Mouse (Mus musculus) midbrain, embryonic 10.5 days (tissue): ENCODE results near the gene Ifng. TPM values are rescaled to one million over a fixed set of nuclear protein-coding genes. Genes with fewer than 3 reads are reported as not detected.

ENCODE experiments used
- DNase-seq: peaks from one replicate; pipeline ENCODE4 v3.0.0-alpha.2; 2017; ENCODE audit warnings: low spot score
- H3K27ac ChIP-seq: fragments of 300-500 bp; sonication (generic); replicated peaks from 2 replicates; pipeline ENCODE4 v1.5.1; 2016; ENCODE audit warnings: mild to moderate bottlenecking
- H3K27me3 ChIP-seq: fragments of 300-500 bp; sonication (generic); 2 replicates; pipeline ENCODE4 v1.6.1; 2016; ENCODE audit warnings: low read depth, mild to moderate bottlenecking; ENCODE audit not compliant: poor library complexity, severe bottlenecking
- H3K36me3 ChIP-seq: fragments of 300-500 bp; sonication (generic); 2 replicates; pipeline ENCODE4 v1.6.1; 2016; ENCODE audit warnings: mild to moderate bottlenecking, moderate library complexity
- H3K4me1 ChIP-seq: fragments of 300-500 bp; sonication (generic); 2 replicates; pipeline ENCODE4 v1.6.1; 2016
- H3K4me3 ChIP-seq: fragments of 300-500 bp; sonication (generic); 2 replicates; pipeline ENCODE4 v1.5.1; 2016; ENCODE audit warnings: mild to moderate bottlenecking, moderate library complexity
- H3K9me3 ChIP-seq: fragments of 300-500 bp; sonication (generic); replicated peaks from 2 replicates; pipeline ENCODE4 v1.6.1; 2016; ENCODE audit warnings: mild to moderate bottlenecking
- WGBS: fragments of 180-500 bp; shearing (Covaris S2); methylation state at CpG from one replicate; pipeline ENCODE4 v1.1.7; 2016; 5-methylcytosine and 5-hydroxymethylcytosine counted together
- polyA plus RNA-seq: library from polyadenylated mRNA; unstranded; fragments of >200 nt; fragmentation: Nextera tagmentation; extraction: Ambion mirVana; gene quantifications from 2 replicates; pipeline ENCODE4 v1.2.1, GENCODE M21; 2016

Ifng gene
- not detected in 2 replicates for polyA plus RNA-seq

DNA sequence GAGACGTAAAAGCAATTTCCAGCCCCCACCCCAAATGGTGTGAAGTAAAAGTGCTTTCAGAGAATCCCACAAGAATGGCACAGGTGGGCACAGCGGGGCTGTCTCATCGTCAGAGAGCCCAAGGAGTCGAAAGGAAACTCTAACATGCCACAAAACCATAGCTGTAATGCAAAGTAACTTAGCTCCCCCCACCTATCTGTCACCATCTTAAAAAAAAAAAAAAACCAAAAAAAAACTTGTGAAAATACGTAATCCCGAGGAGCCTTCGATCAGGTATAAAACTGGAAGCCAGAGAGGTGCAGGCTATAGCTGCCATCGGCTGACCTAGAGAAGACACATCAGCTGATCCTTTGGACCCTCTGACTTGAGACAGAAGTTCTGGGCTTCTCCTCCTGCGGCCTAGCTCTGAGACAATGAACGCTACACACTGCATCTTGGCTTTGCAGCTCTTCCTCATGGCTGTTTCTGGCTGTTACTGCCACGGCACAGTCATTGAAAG, at the start of gene Ifng:
TSS of gene Ifng (plus strand) at position 305 of the 499 bp plus-strand sequence.
- H3K27me3 ChIP-seq = no peaks in the 10 kb centered on the region
- no peak for DNase-seq
- 91% methylated on average over 11 of the region's 11 CpGs for WGBS
- H3K36me3 ChIP-seq = no peaks in the 10 kb centered on the region
- no peak within 1 kb of the TSS for H3K27ac ChIP-seq
- no peaks in the 10 kb centered on the region for H3K4me1 ChIP-seq
- H3K9me3 ChIP-seq = no peaks in the 10 kb centered on the region
- H3K4me3 ChIP-seq = no peak within 1 kb of the TSS

DNA sequence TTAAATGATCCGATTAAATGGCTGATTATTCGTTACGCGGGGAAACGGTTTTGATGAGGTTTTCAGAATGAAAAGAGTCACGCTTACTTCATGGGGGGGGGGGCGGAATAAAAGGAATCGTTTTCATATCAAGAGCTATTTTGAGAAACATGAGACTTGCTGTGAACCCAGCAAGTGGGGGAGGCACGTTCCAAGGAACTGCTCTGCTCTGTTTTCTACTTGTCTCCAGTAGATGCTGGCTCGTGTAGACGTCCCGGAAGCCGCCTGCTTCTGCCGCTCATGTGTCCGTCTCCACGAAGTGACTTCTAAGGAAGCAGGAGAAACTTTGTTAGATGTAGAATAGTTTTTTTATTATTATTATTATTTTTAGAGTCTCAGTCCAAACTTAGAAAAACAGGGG, 40.9 kb upstream of the Ifng start:
- Histone ChIP-seq H3K4me1 (no peaks in the 10 kb centered on the region), H3K27ac (no peak overlapping the region), H3K9me3 (no peaks in the 10 kb centered on the region), H3K4me3 (no peak overlapping the region), H3K27me3 (no peaks in the 10 kb centered on the region), H3K36me3 (no peaks in the 10 kb centered on the region)
- no peak for DNase-seq
- WGBS = 92% methylated on average over 16 of the region's 16 CpGs

DNA sequence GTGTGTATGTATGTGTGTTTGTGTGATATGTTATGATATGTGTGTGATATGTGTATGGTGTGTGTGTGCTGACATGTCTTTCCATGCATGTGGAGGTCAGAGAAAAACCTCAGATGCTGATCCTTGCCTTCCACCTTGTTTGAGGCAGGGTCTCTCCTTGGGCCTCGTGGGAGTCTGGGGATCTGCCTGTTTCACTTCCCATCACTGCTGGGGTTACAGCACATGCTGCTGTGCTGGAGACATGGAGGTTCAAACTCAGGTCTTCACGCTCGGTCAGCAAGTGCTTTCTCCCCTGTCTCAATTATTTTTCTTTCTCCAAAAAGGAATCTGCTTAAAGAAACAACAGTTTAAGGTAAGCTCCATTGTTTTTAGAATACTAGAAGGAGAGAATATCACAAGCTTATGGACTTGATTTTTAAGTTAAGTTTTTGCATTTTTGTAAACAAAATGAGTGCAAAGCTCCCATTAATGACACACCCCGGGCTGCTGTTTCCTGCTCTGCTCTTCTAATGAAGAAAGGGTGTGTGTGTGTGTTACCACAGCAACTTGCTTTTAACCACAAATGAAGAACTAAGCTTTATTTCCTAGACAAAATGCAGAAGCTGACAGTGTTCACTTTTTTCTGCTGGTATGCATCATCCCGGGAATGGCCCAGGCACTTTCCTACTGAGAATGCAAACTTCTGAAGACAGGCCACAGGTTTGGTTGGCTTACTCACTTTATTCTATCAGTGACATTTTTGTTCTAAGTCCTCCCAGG, 34.2 kb upstream of the Ifng start:
- WGBS = 80% methylated on average over 5 of the region's 5 CpGs
- Histone ChIP-seq H3K27me3 (no peaks in the 10 kb centered on the region), H3K9me3 (no peaks in the 10 kb centered on the region), H3K4me1 (peaks cover 3% of the 10 kb centered on the region; the same call in 1 of the 2 replicates), H3K36me3 (no peaks in the 10 kb centered on the region), H3K4me3 (no peak overlapping the region), H3K27ac (no peak overlapping the region)
- no peak for DNase-seq

DNA sequence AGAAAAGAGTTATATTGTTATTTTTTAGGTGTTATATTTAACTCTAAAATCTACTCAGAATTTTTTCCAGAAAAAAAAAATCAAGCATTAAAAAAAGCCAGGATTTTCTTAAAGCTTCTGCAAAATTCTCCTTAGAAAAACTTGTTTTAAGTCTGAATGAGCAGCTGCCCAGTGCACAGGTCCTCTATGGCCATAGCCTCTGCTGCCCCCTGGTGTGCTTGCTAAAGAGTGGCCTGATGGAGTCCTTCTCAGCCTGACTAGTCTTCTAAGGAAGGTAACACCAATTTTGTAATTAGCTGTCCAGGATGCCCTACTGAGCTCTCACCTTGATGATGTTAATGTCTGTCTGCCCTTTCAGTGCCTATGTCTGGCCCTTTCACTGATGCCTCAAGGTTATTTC, 29.5 kb upstream of the Ifng start:
- no peak for DNase-seq
- H3K4me1 ChIP-seq = peaks cover 3% of the 10 kb centered on the region; the same call in 1 of the 2 replicates

DNA sequence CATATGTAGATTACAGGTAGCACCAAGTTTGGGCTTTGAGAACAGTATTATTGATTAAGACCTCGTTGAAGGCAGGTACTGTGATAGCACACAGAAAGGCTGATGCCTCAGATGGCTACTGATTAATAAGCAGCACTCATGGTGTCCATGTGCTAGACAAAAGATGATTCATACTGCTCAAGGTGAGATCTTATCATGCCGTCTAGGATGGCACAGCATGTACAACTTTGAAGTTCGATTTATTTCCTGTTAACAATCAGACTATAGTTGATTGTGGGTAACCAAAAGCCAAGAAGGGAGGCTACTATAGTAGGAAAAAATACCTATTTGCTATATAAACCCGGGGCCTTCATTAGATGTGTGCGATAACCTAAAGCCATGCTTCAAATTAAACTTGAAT, 28.1 kb upstream of the Ifng start:
- no peak overlapping the region for H3K4me3 ChIP-seq
- no peaks in the 10 kb centered on the region for H3K27me3 ChIP-seq
- DNase-seq = no peak
- no peaks in the 10 kb centered on the region for H3K36me3 ChIP-seq
- WGBS = 85% methylated on average over 5 of the region's 5 CpGs
- no peak overlapping the region for H3K27ac ChIP-seq
- peaks cover 3% of the 10 kb centered on the region; the same call in 1 of the 2 replicates for H3K4me1 ChIP-seq
- H3K9me3 ChIP-seq = no peaks in the 10 kb centered on the region

More for the DNA sequence above, 29.5 kb upstream of the Ifng start:
- Histone ChIP-seq H3K36me3 (no peaks in the 10 kb centered on the region), H3K27ac (no peak overlapping the region), H3K9me3 (no peaks in the 10 kb centered on the region), H3K4me3 (no peak overlapping the region), H3K27me3 (no peaks in the 10 kb centered on the region)

DNA sequence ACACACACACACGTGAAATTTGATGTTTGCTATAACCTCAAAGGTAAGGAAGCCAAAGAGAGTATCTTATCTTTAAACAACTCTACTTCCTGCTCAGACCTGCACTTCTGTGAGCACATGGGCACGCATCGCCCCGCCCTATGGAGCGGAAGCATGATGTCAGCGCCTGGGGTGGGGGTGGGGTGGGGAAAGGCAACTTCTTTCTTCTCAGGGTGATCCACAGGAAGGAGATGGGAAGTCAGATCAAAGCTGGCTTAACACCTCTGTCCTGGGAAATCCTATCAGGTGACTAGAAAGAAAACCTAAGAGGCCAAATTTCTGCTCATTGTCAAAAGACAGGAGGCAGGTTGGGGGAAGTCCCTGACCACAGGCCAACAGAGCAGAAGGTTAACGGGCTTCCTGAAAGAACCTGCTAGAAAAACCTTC, 21.8 kb upstream of the Ifng start:
- 87% methylated on average over 7 of the region's 7 CpGs for WGBS
- no peak overlapping the region for H3K27ac ChIP-seq
- DNase-seq = no peak
- no peaks in the 10 kb centered on the region for H3K27me3 ChIP-seq
- no peaks in the 10 kb centered on the region for H3K9me3 ChIP-seq
- no peak overlapping the region for H3K4me3 ChIP-seq
- no peaks in the 10 kb centered on the region for H3K36me3 ChIP-seq
- H3K4me1 ChIP-seq = no peaks in the 10 kb centered on the region

DNA sequence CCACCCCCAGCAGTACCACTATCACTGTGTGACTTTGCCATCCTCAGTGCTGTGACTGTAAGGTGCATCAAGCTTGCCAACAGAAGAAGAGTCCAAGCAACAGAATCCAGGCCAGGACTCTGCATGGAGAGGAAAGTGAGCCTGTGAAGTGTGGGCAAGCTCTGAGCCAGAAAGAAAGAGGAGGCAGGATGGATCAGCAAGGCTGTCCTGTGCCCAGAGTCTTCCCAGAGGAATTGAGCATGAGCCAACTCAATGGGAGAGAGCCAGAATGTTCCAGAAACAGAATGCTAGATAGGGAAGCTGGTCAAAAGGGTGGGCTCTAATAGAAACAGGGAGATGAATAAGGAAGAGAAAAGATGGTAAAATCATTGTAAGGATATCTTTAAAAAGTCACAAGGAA, 19.9 kb upstream of the Ifng start:
- Histone ChIP-seq H3K27me3 (no peaks in the 10 kb centered on the region), H3K36me3 (no peaks in the 10 kb centered on the region), H3K27ac (no peak overlapping the region)

DNA sequence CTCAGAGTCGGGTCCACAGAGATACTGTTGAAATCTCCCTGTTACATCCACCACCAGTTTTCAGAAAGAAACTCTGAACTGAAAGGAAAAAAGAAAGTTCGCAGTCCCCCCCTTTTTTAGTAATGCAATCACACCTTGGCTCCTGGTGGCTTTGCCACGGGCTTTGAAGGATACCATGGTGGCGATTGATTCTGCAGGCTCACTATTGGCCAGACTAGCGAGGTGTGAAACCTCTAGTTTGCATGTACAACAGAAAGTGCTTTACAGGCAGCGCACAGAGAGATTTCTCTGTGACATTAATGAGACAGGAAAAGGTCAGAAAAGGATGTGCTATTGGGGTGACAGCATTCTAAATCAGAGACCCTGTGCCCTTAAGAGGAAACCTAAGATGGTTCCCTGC, 5.3 kb upstream of the Ifng start:
- H3K9me3 ChIP-seq = no peaks in the 10 kb centered on the region
- 93% methylated on average over 6 of the region's 6 CpGs for WGBS
- H3K27me3 ChIP-seq = no peaks in the 10 kb centered on the region

More for the DNA sequence above, 19.9 kb upstream of the Ifng start:
- Histone ChIP-seq H3K4me1 (no peaks in the 10 kb centered on the region), H3K9me3 (no peaks in the 10 kb centered on the region), H3K4me3 (no peak overlapping the region)
- DNase-seq = no peak

DNA sequence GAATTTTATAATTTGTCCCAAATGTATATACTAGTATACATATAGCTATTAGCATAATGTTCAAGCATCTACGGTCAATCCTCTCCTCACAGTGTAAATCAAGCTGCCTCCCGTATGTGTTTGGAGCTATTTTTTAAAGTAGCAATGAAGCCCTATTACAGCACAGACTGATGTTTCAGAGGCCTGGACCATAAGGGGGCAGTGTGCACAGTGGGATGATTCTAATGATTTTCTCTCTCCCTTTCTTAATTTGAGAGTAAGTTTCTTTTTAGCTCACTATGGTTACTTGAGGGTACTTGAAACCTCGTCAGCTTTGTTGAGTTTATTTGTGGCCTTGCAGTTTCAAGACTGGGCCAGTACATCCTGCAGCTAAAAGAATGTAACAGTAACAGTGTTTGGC, 1.1 kb downstream of the Ifng start:
- H3K27ac ChIP-seq = no peak overlapping the region
- no peaks in the 10 kb centered on the region for H3K4me1 ChIP-seq
- WGBS = 87% methylated on average over 3 of the region's 3 CpGs
- no peak for DNase-seq
- no peaks in the 10 kb centered on the region for H3K27me3 ChIP-seq
- H3K4me3 ChIP-seq = no peak overlapping the region
- no peaks in the 10 kb centered on the region for H3K36me3 ChIP-seq
- H3K9me3 ChIP-seq = no peaks in the 10 kb centered on the region

More for the DNA sequence above, 5.3 kb upstream of the Ifng start:
- H3K4me1 ChIP-seq = no peaks in the 10 kb centered on the region
- H3K4me3 ChIP-seq = no peak overlapping the region
- H3K27ac ChIP-seq = no peak overlapping the region
- no peaks in the 10 kb centered on the region for H3K36me3 ChIP-seq
- no peak for DNase-seq

DNA sequence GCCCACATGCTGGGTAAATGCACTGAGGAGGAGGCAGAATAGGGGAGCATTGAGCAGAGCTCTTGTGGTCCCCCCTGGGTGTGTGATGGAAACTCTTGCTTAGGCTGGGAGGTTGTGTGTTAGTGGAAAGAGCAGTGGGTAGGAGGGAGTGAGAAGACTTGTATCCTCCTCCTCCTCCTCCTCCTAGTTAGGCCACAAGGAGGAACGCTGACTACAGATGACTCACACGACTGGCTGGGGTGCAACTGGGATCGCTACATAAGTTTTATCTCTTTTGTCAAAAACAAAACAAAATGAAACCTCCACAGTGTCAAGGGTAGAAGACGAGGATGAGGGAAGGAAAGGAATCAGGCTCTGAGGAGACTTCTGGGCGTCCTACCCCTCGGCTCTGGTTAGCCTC, 2.2 kb downstream of the Ifng start:
- Histone ChIP-seq H3K36me3 (no peaks in the 10 kb centered on the region), H3K9me3 (no peaks in the 10 kb centered on the region), H3K27ac (no peak overlapping the region), H3K27me3 (no peaks in the 10 kb centered on the region), H3K4me3 (no peak overlapping the region), H3K4me1 (no peaks in the 10 kb centered on the region)
- WGBS = 89% methylated on average over 6 of the region's 6 CpGs
- no peak for DNase-seq

DNA sequence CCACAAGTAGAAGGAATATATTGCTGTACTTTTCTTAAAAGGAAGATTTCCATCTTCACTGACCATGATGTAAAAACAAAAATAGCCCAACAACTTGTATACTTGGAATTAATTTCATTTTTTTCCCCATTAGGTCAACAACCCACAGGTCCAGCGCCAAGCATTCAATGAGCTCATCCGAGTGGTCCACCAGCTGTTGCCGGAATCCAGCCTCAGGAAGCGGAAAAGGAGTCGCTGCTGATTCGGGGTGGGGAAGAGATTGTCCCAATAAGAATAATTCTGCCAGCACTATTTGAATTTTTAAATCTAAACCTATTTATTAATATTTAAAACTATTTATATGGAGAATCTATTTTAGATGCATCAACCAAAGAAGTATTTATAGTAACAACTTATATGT, 4.2 kb downstream of the Ifng start:
- no peak overlapping the region for H3K4me3 ChIP-seq
- no peak for DNase-seq
- WGBS = 92% methylated on average over 6 of the region's 6 CpGs
- H3K4me1 ChIP-seq = no peaks in the 10 kb centered on the region
- H3K36me3 ChIP-seq = no peaks in the 10 kb centered on the region
- H3K27ac ChIP-seq = no peak overlapping the region
- H3K9me3 ChIP-seq = no peaks in the 10 kb centered on the region
- no peaks in the 10 kb centered on the region for H3K27me3 ChIP-seq

DNA sequence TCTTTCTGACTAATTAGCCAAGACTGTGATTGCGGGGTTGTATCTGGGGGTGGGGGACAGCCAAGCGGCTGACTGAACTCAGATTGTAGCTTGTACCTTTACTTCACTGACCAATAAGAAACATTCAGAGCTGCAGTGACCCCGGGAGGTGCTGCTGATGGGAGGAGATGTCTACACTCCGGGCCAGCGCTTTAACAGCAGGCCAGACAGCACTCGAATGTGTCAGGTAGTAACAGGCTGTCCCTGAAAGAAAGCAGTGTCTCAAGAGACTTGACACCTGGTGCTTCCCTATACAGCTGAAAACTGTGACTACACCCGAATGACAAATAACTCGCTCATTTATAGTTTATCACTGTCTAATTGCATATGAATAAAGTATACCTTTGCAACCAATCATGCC, 4.7 kb downstream of the Ifng start:
- WGBS = 87% methylated on average over 8 of the region's 8 CpGs
- Histone ChIP-seq H3K27ac (no peak overlapping the region), H3K4me1 (no peaks in the 10 kb centered on the region), H3K9me3 (no peaks in the 10 kb centered on the region), H3K36me3 (no peaks in the 10 kb centered on the region), H3K27me3 (no peaks in the 10 kb centered on the region), H3K4me3 (no peak overlapping the region)
- no peak for DNase-seq

DNA sequence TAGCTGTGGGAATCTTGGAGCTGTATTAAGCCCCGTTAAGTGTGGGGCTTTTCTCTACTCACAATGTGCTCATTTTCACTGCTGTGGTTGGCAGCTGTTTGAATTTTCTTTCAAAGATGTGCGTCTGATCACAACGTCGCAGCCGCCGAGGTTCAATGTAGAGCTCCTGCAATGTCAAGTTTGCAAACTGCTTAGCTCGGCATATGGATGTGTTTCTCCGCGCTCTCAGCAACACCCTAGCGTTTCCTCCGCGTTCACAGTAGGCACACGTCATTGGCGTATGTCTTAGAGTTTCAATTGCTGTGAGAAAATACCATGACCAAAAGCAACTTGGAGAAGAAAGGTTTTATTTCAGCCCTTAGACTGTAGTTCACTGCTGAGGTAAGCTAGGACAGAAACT, 5.1 kb downstream of the Ifng start:
- H3K27ac ChIP-seq = no peak overlapping the region
- no peaks in the 10 kb centered on the region for H3K36me3 ChIP-seq

More for the DNA sequence above, 5.1 kb downstream of the Ifng start:
- Histone ChIP-seq H3K9me3 (no peaks in the 10 kb centered on the region), H3K27me3 (no peaks in the 10 kb centered on the region), H3K4me3 (no peak overlapping the region), H3K4me1 (no peaks in the 10 kb centered on the region)
- DNase-seq = no peak
- 91% methylated on average over 14 of the region's 14 CpGs for WGBS
